Mouse (Mus musculus) embryonic facial prominence, embryonic 11.5 days (tissue): Measurements from ENCODE around the gene Rp9. TPM values are rescaled to one million over a fixed set of nuclear protein-coding genes. Genes with fewer than 3 reads are reported as not detected.
"Not testable (repeated sequence)": the region's sequence is repeated elsewhere in the genome, so short reads cannot be mapped to it uniquely, and the experiment has no call there.

Experiments used
- ATAC-seq: fragments of 200-750 bp; cut with Nextera tagmentation; replicated peaks from 2 replicates; pipeline ENCODE4 v1.8.0; 2017; ENCODE audit warnings: low read depth; ENCODE audit not compliant: insufficient number of reproducible peaks, low FRiP score, low TSS enrichment
- DNase-seq: peaks from one replicate; pipeline ENCODE4 v3.0.0-alpha.2; 2015; ENCODE audit warnings: low spot score
- H3K27ac ChIP-seq: fragments of 300-500 bp; sonication (generic); replicated peaks from 2 replicates; pipeline ENCODE4 v1.5.1; 2014; ENCODE audit warnings: mild to moderate bottlenecking, low read depth, low read length, control low read depth
- H3K27me3 ChIP-seq: fragments of 300-500 bp; sonication (generic); 2 replicates; pipeline ENCODE4 v1.6.1; 2014; ENCODE audit warnings: mild to moderate bottlenecking, low read length, moderate library complexity, mixed read lengths; ENCODE audit not compliant: control insufficient read depth, insufficient read depth
- H3K36me3 ChIP-seq: fragments of 300-500 bp; sonication (generic); replicated peaks from 2 replicates; pipeline ENCODE4 v1.6.1; 2014; ENCODE audit warnings: low read depth, mild to moderate bottlenecking, low read length, moderate library complexity, mixed read lengths; ENCODE audit not compliant: control insufficient read depth, insufficient read depth
- H3K4me1 ChIP-seq: fragments of 300-500 bp; sonication (generic); 2 replicates; pipeline ENCODE4 v1.6.1; 2014; ENCODE audit warnings: low read length, mixed read lengths; ENCODE audit not compliant: control insufficient read depth, insufficient read depth
- H3K4me2 ChIP-seq: fragments of 300-500 bp; sonication (generic); 2 replicates; pipeline ENCODE4 v1.6.1; 2014; ENCODE audit warnings: low read depth, mild to moderate bottlenecking, control low read depth, low read length, moderate library complexity
- H3K4me3 ChIP-seq: fragments of 300-500 bp; sonication (generic); 2 replicates; pipeline ENCODE4 v1.5.1; 2014; ENCODE audit warnings: low read depth, low read length, control low read depth
- H3K9ac ChIP-seq: fragments of 300-500 bp; sonication (generic); replicated peaks from 2 replicates; pipeline ENCODE4 v1.6.1; 2014; ENCODE audit warnings: mild to moderate bottlenecking, control low read depth, low read length
- H3K9me3 ChIP-seq: fragments of 300-500 bp; sonication (generic); replicated peaks from 2 replicates; pipeline ENCODE4 v1.6.1; 2016; ENCODE audit warnings: mild to moderate bottlenecking, low read length, inconsistent platforms, mixed read lengths; ENCODE audit not compliant: control insufficient read depth
- WGBS: fragments of 180-500 bp; shearing (Covaris S2); extraction: QIAGEN DNeasy Blood & Tissue Kit; methylation state at CpG from one replicate; pipeline ENCODE4 v1.1.7; 2014; 5-methylcytosine and 5-hydroxymethylcytosine counted together
- polyA plus RNA-seq: library from polyadenylated mRNA; unstranded; fragments of >200 nt; fragmentation: Nextera tagmentation; extraction: Ambion mirVana; gene quantifications from 2 replicates; pipeline ENCODE4 v1.2.1, GENCODE M21; 2014

Rp9 gene
- polyA plus RNA-seq, 1 experiment from 2014 or later: 56.1 TPM

DNA sequence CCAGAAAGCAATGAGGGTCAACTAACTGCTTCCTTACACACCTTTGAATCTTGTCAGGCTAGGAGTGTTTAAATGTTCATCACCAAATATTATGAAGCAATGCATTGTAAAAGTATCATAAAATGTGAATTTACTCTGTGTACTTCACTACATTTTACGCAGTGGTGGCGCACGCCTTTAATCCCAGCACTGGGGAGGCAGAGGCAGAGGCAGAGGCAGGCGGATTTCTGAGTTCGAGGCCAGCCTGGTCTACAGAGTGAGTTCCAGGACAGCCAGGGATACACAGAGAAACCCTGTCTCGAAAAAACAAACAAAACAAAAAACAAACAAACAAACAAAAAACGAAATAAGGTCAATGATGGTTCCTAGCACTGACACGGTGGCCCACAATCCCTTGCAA, 15.6 kb downstream of the Rp9 start, which contains the start of gene Gm17545:
Gene Gm17545, plus strand, starts transcription at position 301 of the 400 bp plus-strand sequence.
- 90% methylated on average over 8 of the region's 8 CpGs for WGBS
- ATAC-seq, H3K36me3 ChIP-seq: not testable (repeated sequence)

DNA sequence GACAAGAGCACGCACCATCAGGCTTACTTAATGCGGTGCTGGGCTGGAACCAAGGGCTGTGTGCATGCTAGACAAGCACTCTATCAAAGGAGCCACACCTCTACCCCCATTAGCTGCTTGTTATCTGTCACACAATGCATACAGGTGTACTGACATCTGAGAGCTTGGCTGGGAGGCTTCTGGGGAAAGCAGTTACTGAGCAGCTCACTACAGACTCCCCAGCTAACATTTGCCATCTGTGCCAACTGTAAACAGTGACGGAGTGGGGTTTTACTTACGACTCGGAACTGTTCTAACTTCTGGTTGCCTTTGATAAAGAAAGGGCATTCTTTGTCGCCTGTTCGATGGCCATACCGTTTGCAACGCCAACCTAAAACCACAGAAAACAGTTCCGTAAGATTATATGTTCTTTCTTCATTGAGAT, 16.0 kb downstream of the Rp9 start:
- Histone ChIP-seq H3K4me1 (no peaks in the 10 kb centered on the region), H3K27ac (no peak overlapping the region), H3K36me3 (peaks cover 2% of the 10 kb centered on the region), H3K9ac (no peak overlapping the region), H3K9me3 (no peaks in the 10 kb centered on the region), H3K4me3 (no peak overlapping the region), H3K27me3 (no peaks in the 10 kb centered on the region), H3K4me2 (no peak overlapping the region)
- no peak for ATAC-seq
- no peak for DNase-seq
- WGBS: 94% methylated on average over 10 of the region's 10 CpGs

More for the DNA sequence above, 15.6 kb downstream of the Rp9 start, which contains the start of gene Gm17545:
- not testable (repeated sequence) for H3K27ac ChIP-seq, H3K9ac ChIP-seq, H3K27me3 ChIP-seq, DNase-seq, H3K4me1 ChIP-seq, H3K4me3 ChIP-seq, H3K4me2 ChIP-seq, H3K9me3 ChIP-seq

DNA sequence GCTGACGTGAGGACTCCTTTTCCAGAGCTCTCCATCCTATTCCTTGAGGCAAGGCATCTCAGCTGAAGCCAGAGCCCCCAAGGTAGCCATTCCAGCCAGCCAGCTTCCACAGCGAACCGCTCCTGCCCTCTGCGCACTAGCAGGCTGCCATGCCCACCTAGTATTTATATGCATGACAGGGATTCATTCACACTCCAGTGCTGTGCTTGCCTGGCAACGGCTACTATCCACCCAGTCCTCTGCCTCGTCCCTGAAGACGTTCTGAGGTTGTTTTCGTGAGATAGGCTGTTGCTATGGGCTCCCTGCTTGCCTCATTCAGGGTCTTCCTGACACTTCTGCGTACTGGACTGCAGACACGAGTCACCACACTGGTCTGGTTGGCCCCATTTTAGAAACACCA, 16.8 kb downstream of the Rp9 start:
- Histone ChIP-seq H3K9ac (no peak overlapping the region), H3K27me3 (no peaks in the 10 kb centered on the region), H3K36me3 (peaks cover 2% of the 10 kb centered on the region), H3K4me3 (no peak overlapping the region), H3K27ac (no peak overlapping the region), H3K4me1 (no peaks in the 10 kb centered on the region), H3K4me2 (no peak overlapping the region), H3K9me3 (no peaks in the 10 kb centered on the region)
- DNase-seq (no peak), ATAC-seq (no peak)
- 91% methylated on average over 10 of the region's 10 CpGs for WGBS

DNA sequence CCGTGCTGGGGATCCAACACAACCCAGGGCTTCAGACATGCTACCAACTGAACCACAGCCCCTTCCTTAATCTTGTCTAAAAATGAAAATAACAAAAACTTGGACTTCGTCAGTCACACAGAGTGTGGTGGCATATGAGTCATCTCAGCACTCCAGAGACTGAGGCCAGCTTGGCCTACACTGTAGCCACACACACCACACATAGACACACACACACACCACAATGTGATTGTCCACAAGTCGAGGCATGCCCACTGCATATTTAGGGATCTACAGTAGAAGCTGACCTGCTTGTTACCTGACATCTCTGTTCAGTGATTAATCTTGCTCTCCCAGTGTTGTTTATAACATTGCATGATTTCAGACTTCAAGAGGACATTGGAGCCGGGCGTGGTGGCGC, 20.3 kb downstream of the Rp9 start:
- H3K27ac ChIP-seq: no peak overlapping the region
- no peak overlapping the region for H3K4me3 ChIP-seq
- no peaks in the 10 kb centered on the region; the same call in 1 of the 2 replicates for H3K36me3 ChIP-seq
- no peaks in the 10 kb centered on the region for H3K27me3 ChIP-seq
- H3K9ac ChIP-seq: no peak overlapping the region
- H3K9me3 ChIP-seq: no peaks in the 10 kb centered on the region
- no peak for DNase-seq
- no peak overlapping the region for H3K4me2 ChIP-seq
- WGBS: 91% methylated on average over 6 of the region's 6 CpGs
- ATAC-seq: no peak
- H3K4me1 ChIP-seq: no peaks in the 10 kb centered on the region

DNA sequence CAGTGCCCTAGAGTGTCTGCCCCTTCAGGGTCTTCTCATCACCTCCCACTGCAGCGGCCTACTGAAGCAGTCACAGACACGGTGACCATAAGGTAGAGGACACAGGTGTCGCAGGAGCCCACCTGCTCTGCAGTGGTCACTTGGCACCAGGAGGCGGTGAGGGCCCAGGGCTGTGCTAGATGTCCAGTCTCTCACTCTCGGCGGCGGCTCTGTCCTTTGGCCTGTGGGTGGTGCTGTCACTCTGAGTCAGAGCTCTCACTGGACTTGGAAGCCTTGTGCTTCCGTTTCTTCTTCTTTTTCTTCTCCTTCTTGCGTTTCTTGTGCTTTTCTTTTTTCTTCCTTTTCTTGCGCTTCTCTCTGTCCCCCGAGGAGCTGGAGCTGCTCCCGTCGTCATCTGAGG, 21.1 kb downstream of the Rp9 start:
- DNase-seq: no peak
- ATAC-seq: no peak
- WGBS: 84% methylated on average over 13 of the region's 13 CpGs
- Histone ChIP-seq H3K4me2 (no peak overlapping the region), H3K4me1 (no peaks in the 10 kb centered on the region), H3K27me3 (no peaks in the 10 kb centered on the region), H3K4me3 (no peak overlapping the region), H3K9ac (no peak overlapping the region), H3K36me3 (no peaks in the 10 kb centered on the region; the same call in 1 of the 2 replicates), H3K9me3 (no peaks in the 10 kb centered on the region), H3K27ac (no peak overlapping the region)

DNA sequence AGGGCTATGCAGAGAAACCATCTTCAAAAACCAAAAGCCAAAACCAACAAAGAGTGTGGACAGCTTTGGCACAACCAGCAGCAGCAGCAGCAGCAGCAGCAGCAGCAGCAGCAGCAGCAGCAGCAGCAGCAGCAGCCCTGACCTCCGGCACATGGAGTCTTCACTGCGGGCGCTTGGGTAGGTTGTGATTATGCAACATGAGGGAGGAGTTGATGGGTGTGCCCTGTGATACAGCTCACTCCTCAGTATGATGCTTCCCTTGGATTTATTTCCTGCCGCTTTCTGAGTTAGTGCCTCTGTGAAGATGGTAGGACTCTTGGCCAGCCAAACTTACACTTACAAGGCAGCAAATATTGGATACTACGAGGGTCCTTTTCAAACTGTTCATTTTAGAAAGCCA, 22.3 kb downstream of the Rp9 start:
- Histone ChIP-seq H3K27ac (no peak overlapping the region), H3K27me3 (no peaks in the 10 kb centered on the region), H3K4me3 (no peak overlapping the region), H3K9me3 (no peaks in the 10 kb centered on the region), H3K9ac (no peak overlapping the region), H3K4me2 (no peak overlapping the region), H3K4me1 (no peaks in the 10 kb centered on the region), H3K36me3 (no peaks in the 10 kb centered on the region; the same call in 1 of the 2 replicates)
- 93% methylated on average over 5 of the region's 5 CpGs for WGBS
- no peak for DNase-seq
- ATAC-seq: no peak

DNA sequence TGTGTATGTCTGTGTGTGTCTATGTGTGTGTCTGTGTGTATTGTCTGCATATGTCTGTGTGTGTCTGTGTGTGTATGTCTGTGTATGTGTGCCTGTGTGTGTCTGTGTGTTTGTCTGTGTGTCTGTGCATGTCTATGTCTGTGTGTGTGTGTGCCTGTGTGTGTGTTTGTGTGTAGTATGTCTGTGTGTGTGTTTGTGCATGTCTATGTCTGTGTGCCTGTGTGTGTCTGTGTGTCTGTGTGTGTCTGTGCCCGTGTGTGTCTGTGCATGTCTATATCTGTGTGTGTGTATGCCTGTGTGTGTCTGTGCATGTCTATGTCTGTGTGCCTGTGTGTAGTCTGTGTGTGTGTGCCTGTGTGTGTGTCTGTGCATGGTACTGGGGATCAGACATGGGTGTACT, 24.4 kb downstream of the Rp9 start:
- no peaks in the 10 kb centered on the region; the same call in 1 of the 2 replicates for H3K36me3 ChIP-seq
- H3K4me3 ChIP-seq: no peak overlapping the region
- ATAC-seq (no peak), DNase-seq (no peak)
- no peak overlapping the region for H3K27ac ChIP-seq
- H3K4me2 ChIP-seq: no peak overlapping the region
- H3K27me3 ChIP-seq: no peaks in the 10 kb centered on the region
- H3K4me1 ChIP-seq: no peaks in the 10 kb centered on the region
- no peak overlapping the region for H3K9ac ChIP-seq
- H3K9me3 ChIP-seq: no peaks in the 10 kb centered on the region
- 80% methylated on average over 1 of the region's 1 CpGs for WGBS

DNA sequence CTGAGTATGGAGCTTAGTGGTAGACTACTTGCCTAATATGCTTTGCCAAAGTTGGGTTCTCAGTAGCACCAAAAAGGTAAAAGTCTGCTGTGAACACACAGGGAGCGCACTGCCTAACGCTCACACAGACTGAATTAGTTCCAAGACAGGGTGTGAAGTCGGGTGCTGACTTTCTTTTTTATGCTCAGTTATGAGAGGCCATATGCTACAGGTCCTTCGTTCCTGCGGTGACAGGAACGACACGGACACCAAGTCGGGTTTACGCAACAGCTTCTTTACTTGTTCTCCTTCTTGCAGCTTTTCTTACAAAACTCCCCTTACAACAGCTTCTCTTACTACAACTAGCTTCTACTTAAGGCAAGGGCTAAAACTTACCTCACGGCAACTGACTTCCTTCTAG, 26.4 kb downstream of the Rp9 start:
- WGBS: 94% methylated on average over 10 of the region's 10 CpGs
- Histone ChIP-seq H3K4me1 (no peaks in the 10 kb centered on the region), H3K9me3 (no peaks in the 10 kb centered on the region), H3K27ac (no peak overlapping the region), H3K27me3 (no peaks in the 10 kb centered on the region), H3K4me2 (no peak overlapping the region), H3K4me3 (no peak overlapping the region), H3K9ac (no peak overlapping the region), H3K36me3 (no peaks in the 10 kb centered on the region; the same call in 1 of the 2 replicates)
- DNase-seq (no peak), ATAC-seq (no peak)
